Mouse (Mus musculus) forebrain, embryonic 16.5 days (tissue): Measurements from ENCODE around the gene Frmpd2. TPM values are rescaled to one million over a fixed set of nuclear protein-coding genes. Genes with fewer than 3 reads are reported as not detected.

Source experiments
- polyA plus RNA-seq: library from polyadenylated mRNA; unstranded; fragments of >200 nt; fragmentation: Nextera tagmentation; extraction: Ambion mirVana; gene quantifications from 2 replicates; pipeline ENCODE4 v1.2.1, GENCODE M21; 2015

The Frmpd2 gene
- polyA plus RNA-seq, 1 experiment from 2014 or later, result not detected

Other genes starting within 250 kb of the Frmpd2 start
- gene Mapk8, start 24.5 kb upstream of the Frmpd2 start, polyA plus RNA-seq, result 39.3 and 39.8 TPM in 2 replicates
- 0.10 and 0.13 TPM in 2 replicates for gene Ptpn20, start 117.5 kb downstream of the Frmpd2 start, polyA plus RNA-seq